Mouse (Mus musculus): ENCODE results near the gene Kif2a.

Gene Kif2a

DNA sequence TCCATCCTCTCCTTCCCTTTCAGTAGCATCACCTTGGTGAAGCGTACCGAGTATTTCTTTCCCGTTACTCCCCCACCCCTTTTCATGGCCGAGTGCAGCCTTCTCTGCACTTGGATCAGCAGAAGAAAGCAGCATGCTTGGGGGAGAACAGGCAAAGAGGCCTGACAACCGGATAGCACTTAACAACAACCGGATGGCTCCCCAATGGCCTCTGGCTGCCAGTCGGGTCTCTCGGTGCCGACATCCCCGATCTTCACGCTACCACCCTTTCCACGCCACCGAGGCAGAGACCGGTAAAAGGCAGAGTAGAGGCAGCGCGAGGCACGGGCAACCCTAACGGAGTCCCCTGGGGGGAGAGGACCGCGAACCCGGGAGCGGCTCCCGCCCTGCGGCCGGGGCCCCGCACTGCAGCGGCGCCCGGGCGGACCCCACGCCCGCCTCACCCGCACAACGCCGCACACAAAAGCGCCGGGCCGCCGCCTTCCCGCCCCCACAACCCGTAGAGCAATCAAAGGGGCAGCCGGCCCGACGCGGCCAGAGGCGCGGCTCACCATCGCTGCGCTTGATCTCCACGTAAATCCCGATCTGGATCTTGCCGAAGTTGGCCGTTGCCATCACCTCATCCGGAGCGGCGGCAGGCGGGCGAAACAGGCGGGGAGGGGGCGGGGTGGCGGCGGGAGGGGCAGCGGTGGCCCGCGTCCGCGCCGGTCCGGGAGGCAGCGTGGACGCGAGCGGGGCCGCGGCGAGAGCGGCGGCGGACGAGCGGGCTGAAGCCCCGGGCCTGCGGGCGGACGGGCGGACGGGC is at the start of gene Kif2a:
Kif2a (minus strand) TSS at position 666 of the 805 bp plus-strand sequence.
- DNase-seq (ENCODE audit: low read depth): peak; percentile 56

- DNase-seq (ENCODE audit: low read depth): no peak
These were observed 47.1 kb upstream of the Kif2a start for GRCm38 (mm10) chr13:107069061-107069460.

DNA sequence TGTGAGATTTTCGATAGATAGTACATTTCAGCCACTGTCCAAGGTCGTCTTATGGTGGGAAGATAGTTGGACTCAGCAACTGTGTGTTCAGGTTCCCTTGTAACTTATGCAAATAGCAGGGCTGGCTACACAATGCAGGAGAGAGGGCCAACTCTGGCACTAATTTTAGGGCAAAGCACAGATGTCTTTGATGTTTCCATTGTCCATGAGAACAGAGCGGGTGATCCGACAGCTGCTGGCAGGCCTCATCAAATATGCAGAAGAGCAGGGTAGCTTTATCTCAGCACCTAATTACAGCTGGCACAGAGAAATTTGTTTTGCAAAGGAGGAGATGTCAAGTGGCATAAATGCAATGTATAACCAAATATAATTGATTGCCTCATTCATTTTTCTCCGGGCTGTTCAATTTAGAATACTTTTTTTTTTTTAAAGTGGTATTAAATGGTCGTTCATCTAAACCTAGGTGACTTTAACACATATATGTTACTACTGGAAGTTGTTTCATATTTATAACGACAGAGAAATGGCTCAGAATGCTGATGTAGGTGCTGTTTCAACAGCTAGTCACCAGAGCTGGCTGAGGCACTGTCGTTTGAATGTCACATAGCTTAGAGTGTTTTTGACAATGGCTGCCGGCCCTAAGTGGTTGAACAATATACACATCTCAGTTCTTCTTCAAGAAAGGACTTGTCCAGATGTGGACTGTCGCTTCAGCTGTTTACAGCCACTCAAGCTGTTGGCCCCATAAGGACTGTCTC is 43.4 kb upstream of the Kif2a start:
- DNase-seq (ENCODE audit: low read depth): no peak

GRCm38 (mm10) chr13:107064263-107064662 is 42.3 kb upstream of the Kif2a start:
- no peak for DNase-seq (ENCODE audit: low read depth)

DNA sequence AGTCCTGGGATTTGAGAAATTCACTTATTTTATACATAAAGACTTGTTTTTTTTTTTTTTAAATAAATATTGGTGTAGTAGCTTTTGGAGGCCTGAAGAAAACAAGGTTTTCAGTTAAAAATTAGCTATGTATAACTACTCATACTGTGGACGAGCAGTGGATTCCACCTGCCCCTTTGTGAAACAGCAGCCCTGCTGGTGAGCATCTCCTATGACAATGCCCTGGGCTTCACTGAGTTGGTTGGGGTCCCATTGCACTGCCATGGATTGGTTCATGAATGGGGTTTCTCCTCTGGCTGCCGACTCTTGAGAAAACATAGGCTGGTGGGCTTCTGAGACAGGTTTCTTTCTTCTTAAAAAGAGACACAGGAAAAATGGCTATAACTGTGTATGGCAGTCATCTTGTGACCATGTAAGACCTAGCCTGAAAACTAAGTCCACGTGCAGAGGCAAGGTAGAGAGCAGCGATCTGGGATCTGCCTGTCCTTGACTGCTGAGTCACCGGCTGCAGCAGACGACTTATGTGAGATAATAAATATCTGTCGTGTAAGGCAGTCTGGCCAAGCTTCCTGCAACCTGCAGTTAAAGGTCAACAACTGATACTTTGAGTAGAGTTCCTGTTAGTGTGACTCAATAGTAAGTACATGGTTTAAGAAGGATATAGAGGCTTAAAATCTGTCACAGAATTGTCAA is 41.3 kb upstream of the Kif2a start:
- no peak for DNase-seq (ENCODE audit: low read depth)

- no peak for DNase-seq (ENCODE audit: low read depth)
These were observed 38.2 kb upstream of the Kif2a start for GRCm38 (mm10) chr13:107060098-107060497.

GRCm38 (mm10) chr13:107059460-107059859 is 37.5 kb upstream of the Kif2a start:
- no peak for DNase-seq (ENCODE audit: low read depth)

DNA sequence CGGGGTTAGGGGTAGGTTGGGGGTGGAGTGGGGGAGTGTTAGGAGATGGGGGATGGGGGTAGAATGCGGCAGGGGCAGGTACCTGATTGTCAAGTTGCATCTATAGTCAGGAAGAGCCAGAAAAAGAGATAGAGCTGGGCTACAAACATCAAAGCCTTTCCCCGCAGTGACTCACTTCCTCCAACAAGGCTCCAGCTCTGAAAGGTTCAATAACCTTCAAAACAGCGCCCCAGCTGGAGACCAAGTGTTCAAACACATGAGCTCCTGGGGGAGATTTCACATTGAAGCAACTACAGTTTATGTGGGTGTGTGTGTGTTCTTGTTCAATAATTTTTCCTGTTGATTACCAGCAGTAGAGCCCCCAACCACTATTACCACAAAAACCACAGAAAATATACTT is 34.4 kb upstream of the Kif2a start:
- peak; percentile 30 for DNase-seq (ENCODE audit: low read depth)

- DNase-seq (ENCODE audit: low read depth): no peak
These were observed 32.6 kb upstream of the Kif2a start for GRCm38 (mm10) chr13:107054496-107054895.

DNA sequence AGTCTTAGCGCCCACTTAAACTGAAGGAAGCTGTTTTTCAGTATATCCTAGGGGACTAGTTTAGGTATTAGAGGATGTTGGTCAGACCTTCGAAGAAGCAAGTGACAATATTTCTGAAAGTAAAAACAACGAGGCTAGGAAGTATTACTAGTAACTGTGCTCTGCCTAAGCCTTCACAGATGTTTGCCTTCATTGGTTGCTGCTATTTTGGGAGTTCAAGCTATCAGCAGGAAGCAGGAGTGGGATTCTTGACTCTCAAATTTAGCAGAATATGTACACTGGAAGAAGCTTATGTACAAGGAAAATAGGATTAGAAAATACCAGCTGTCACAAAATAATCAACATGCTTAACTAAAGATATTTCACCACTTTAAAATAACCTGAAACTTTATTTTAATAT is 29.4 kb upstream of the Kif2a start:
- DNase-seq (ENCODE audit: low read depth): no peak

- DNase-seq (ENCODE audit: low read depth): no peak
These were observed 22.3 kb upstream of the Kif2a start for GRCm38 (mm10) chr13:107044229-107044628.

DNA sequence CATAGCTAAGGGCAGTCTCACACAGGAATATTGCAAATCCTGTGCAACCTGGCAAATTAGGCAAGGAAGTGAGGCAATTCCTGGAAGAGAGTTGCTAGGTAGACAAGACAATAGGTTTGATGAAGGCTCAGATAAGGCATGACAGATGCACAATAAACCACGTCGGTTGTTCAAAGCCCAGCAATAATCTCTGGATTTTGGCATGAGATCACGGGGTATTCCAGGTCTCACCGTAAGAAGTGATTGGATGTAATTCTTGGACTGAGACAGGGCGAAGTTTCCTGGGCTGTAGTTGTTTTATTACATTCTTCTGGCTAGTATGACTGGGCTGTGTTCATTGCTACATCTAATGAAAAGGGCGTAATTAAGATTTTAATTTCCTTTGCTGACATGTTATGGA is 20.6 kb upstream of the Kif2a start:
- no peak for DNase-seq (ENCODE audit: low read depth)

GRCm38 (mm10) chr13:107039493-107039892 is 17.6 kb upstream of the Kif2a start:
- no peak for DNase-seq (ENCODE audit: low read depth)

DNA sequence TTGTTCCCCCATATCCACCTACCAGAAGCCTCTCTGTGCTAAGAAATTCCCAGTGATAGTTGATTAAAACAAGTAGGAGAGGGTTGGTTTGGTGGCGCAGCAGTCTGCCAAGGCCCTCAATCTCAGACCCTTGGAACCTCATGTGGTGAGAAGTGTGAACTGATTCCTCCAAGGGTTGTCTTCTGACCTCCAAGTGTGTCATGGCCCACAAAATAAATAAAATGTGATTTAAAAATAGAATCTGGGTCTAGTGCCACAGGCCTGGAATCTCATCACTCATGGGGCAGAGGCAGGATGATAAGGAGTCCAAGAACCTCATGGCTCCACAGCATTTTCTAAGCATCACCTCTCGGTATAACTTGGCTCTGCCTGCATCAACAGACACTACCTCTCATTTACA is 16.4 kb upstream of the Kif2a start:
- no peak for DNase-seq (ENCODE audit: low read depth)

DNA sequence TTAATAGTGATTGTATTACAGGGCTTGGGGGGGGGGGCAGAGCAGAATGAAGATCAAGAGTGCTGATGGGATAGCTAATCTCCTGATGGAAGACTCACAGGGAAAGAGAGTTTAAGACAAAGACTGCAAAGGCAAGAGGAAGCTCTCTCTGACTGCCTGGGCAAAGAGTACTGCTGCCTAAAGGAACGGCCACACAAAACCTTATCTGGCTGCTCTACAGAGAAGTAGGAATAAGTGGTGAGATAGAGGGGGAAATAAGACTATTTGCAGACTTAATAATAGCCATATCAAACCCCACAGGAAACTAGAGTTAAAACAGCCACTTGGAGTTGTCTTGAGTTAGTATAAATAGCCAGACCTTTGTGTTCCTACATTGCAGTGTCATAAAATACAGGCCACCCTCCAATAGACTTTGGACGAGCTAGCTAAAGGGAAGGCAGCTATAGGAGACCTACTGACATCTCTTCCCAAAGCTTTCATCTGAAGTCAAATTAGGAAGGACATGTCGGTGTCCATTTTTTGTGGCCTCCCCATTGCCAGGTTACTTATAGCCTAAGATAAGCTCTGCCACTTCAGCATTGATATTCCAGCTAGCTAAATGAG is 13.7 kb upstream of the Kif2a start:
- no peak for DNase-seq (ENCODE audit: low read depth)

GRCm38 (mm10) chr13:107035078-107035477 is 13.2 kb upstream of the Kif2a start:
- DNase-seq (ENCODE audit: low read depth): peak; percentile 58

GRCm38 (mm10) chr13:107034028-107034920 is 12.3 kb upstream of the Kif2a start:
- no peak for DNase-seq (ENCODE audit: low read depth)

- DNase-seq (ENCODE audit: low read depth): no peak
These were observed 9.3 kb upstream of the Kif2a start for GRCm38 (mm10) chr13:107031228-107031627.

- no peak for DNase-seq (ENCODE audit: low read depth)
These were observed 5.3 kb upstream of the Kif2a start for GRCm38 (mm10) chr13:107027218-107027617.

GRCm38 (mm10) chr13:107025663-107026062 is 3.7 kb upstream of the Kif2a start:
- no peak for DNase-seq (ENCODE audit: low read depth)

All from NIH3T3 (cell line).